Mouse (Mus musculus) liver, embryonic 15.5 days (tissue): ENCODE measurements around the gene Gpr84. TPM values are rescaled to one million over a fixed set of nuclear protein-coding genes. Genes with fewer than 3 reads are reported as not detected.

Experiments used
- ATAC-seq: fragments of 200-750 bp; cut with Nextera tagmentation; 2 replicates; pipeline ENCODE4 v1.8.0; 2017; ENCODE audit warnings: moderate number of reproducible peaks, mild to moderate bottlenecking, moderate library complexity; ENCODE audit not compliant: insufficient read depth
- H3K27ac ChIP-seq: fragments of 300-500 bp; sonication (generic); replicated peaks from 2 replicates; pipeline ENCODE4 v1.5.1; 2015; ENCODE audit warnings: mild to moderate bottlenecking, inconsistent platforms
- H3K27me3 ChIP-seq: fragments of 300-500 bp; sonication (generic); 2 replicates; pipeline ENCODE4 v1.6.1; 2015; ENCODE audit warnings: mild to moderate bottlenecking, inconsistent platforms
- H3K36me3 ChIP-seq: fragments of 300-500 bp; sonication (generic); replicated peaks from 2 replicates; pipeline ENCODE4 v1.6.1; 2015; ENCODE audit warnings: moderate library complexity, mild to moderate bottlenecking, inconsistent platforms
- H3K4me1 ChIP-seq: fragments of 300-500 bp; sonication (generic); replicated peaks from 2 replicates; pipeline ENCODE4 v1.6.1; 2015; ENCODE audit warnings: inconsistent platforms
- H3K4me2 ChIP-seq: fragments of 300-500 bp; sonication (generic); 2 replicates; pipeline ENCODE4 v1.6.1; 2015; ENCODE audit warnings: moderate library complexity, mild to moderate bottlenecking, inconsistent platforms
- H3K4me3 ChIP-seq: fragments of 300-500 bp; sonication (generic); replicated peaks from 2 replicates; pipeline ENCODE4 v1.5.1; 2015; ENCODE audit warnings: mild to moderate bottlenecking, inconsistent platforms
- H3K9ac ChIP-seq: fragments of 300-500 bp; sonication (generic); 2 replicates; pipeline ENCODE4 v1.6.1; 2015; ENCODE audit warnings: moderate library complexity, mild to moderate bottlenecking, inconsistent platforms
- H3K9me3 ChIP-seq: fragments of 300-500 bp; sonication (generic); replicated peaks from 2 replicates; pipeline ENCODE4 v1.6.1; 2016; ENCODE audit warnings: inconsistent platforms
- WGBS: fragments of 180-500 bp; shearing (Covaris S2); methylation state at CpG from one replicate; pipeline ENCODE4 v1.1.7; 2015; ENCODE audit warnings: mixed read lengths; ENCODE audit not compliant: insufficient replicate concordance; 5-methylcytosine and 5-hydroxymethylcytosine counted together
- polyA plus RNA-seq: library from polyadenylated mRNA; unstranded; fragments of >200 nt; fragmentation: Nextera tagmentation; extraction: Ambion mirVana; gene quantifications from 2 replicates; pipeline ENCODE4 v1.2.1, GENCODE M21; 2015

The Gpr84 gene
- polyA plus RNA-seq, 1 experiment from 2014 or later: 1.0 TPM

DNA sequence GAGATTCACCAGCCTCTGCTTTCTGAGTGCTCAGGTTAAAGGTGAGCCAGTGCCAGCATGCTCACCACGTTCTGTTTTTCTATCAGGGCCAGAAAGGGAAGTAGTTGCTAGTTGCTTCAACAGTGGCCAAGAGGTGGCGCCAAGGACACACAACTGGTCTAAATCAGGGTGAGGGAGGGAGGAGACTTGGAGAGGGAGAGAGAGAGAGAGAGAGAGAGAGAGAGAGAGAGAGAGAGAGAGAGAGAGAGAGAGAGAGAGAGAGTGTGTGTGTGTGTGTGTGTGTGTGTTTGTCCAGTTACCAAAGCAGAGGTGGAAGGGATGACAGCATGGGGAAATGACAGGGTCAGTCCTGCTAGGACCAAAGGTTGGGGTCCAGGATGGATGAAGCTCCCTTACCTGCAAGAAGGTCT is 36.9 kb upstream of the Gpr84 start:
- Histone ChIP-seq H3K9ac (no peak overlapping the region), H3K27me3 (no peaks in the 10 kb centered on the region), H3K4me2 (no peak overlapping the region), H3K36me3 (peaks cover 73% of the 10 kb centered on the region), H3K9me3 (no peaks in the 10 kb centered on the region), H3K27ac (no peak overlapping the region), H3K4me3 (no peak overlapping the region), H3K4me1 (0 out of 2 replicates have a peak, but pooled peaks cover 7% of the 10 kb centered on the region)
- peak; percentile 26; the same call in 1 of the 2 replicates for ATAC-seq
- WGBS: 1% methylated on average over 2 of the region's 2 CpGs

DNA sequence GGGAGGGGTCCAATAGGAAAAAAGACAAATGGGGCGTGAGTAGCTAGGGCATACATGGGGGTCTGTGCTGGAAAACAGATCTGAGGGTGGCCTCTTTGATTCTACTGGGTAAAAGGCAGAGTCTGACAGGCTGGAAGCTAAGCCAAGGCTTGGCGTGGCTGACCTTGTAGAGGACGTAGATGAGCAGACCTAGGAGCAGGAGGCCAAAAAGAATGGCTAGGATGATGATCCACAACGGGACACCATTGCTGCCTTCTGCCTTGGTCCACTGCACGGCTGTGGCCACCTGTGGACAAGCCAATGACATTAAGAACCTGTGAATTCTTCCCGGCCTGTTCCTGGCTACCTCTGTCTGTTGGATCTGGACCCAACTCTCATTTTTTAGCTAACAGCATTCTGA is 35.4 kb upstream of the Gpr84 start:
- peaks cover 60% of the 10 kb centered on the region for H3K36me3 ChIP-seq
- H3K4me1 ChIP-seq: peaks cover 8% of the 10 kb centered on the region; the same call in 1 of the 2 replicates
- no peak for ATAC-seq
- H3K9ac ChIP-seq: no peak overlapping the region
- H3K4me3 ChIP-seq: no peak overlapping the region
- no peak overlapping the region for H3K4me2 ChIP-seq
- 64% methylated on average over 6 of the region's 6 CpGs for WGBS
- no peak overlapping the region for H3K27ac ChIP-seq
- peaks cover 14% of the 10 kb centered on the region for H3K27me3 ChIP-seq
- no peaks in the 10 kb centered on the region for H3K9me3 ChIP-seq

DNA sequence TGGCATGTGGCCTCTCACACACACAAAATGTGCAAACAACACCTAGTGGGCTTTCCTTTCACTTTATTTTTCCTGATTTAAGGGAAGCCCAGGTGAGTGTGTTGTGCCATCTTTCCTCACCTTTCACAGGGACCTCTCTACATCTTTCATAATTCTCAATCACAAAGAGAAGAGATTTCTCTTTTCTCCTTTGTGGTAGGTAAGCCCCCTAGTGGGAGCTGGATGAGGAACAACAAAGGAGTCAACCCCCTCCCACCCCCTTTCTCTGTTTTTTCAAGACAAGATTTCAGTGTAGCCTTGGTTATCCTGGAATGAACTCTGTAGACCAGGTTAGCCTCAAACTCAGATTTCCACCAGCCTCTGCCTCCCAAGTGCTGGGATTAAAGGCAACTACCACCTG is 33.1 kb upstream of the Gpr84 start:
- H3K4me2 ChIP-seq: no peak overlapping the region
- H3K9me3 ChIP-seq: no peaks in the 10 kb centered on the region
- H3K9ac ChIP-seq: no peak overlapping the region
- no peak for ATAC-seq
- H3K36me3 ChIP-seq: peaks cover 37% of the 10 kb centered on the region
- H3K27ac ChIP-seq: no peak overlapping the region
- H3K27me3 ChIP-seq: peaks cover 36% of the 10 kb centered on the region
- H3K4me1 ChIP-seq: peaks cover 28% of the 10 kb centered on the region
- no peak overlapping the region for H3K4me3 ChIP-seq

DNA sequence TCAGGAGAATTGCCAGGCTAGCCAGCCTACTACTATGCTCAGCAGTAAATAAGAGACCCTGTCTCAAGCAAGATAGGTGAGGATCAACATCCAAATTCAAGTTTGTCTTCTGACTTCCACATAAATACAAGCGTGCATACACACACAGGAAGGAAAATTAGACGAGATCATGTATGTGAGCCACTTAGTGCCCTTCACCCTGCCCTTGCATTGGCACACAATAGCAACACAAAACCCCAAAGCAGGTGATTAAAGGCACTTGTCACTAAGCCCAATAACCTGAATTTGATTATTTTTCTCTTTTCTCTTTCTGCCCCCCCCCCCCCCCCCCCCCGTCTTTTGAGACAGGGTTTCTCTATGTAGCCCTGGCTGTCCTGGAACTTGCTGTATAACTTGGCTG is 32.6 kb upstream of the Gpr84 start:
- no peak for ATAC-seq
- WGBS: 39% methylated on average over 3 of the region's 3 CpGs
- H3K27ac ChIP-seq: no peak overlapping the region

DNA sequence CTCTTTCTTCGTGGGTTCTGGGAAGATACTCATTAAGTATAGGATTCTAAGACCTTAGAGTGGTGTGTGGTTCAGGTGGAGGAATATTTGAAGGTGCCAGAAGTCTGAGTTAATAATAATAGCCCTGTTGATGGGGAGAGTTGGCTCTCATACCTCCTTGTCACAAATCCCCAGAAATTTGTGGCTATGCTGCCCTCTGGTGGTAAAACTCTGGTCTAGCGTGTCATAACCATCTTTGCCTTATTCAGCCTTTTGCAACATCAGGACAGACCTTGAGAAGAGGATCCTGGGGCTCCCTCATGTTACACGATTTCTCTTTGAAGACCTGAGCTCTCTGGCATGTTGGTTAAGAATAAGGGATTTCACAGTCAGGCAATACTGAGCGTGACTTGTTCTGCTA is 32.0 kb upstream of the Gpr84 start:
- Histone ChIP-seq H3K36me3 (peaks cover 28% of the 10 kb centered on the region), H3K9me3 (no peaks in the 10 kb centered on the region), H3K4me2 (no peak overlapping the region), H3K4me1 (peaks cover 34% of the 10 kb centered on the region), H3K27ac (no peak overlapping the region), H3K27me3 (peaks cover 46% of the 10 kb centered on the region), H3K9ac (no peak overlapping the region), H3K4me3 (no peak overlapping the region)
- 15% methylated on average over 4 of the region's 4 CpGs for WGBS
- ATAC-seq: no peak

More for the DNA sequence above, 32.6 kb upstream of the Gpr84 start:
- H3K4me2 ChIP-seq: no peak overlapping the region
- H3K9ac ChIP-seq: no peak overlapping the region
- no peak overlapping the region for H3K4me3 ChIP-seq
- no peaks in the 10 kb centered on the region for H3K9me3 ChIP-seq
- peaks cover 41% of the 10 kb centered on the region for H3K27me3 ChIP-seq
- peaks cover 31% of the 10 kb centered on the region for H3K4me1 ChIP-seq
- H3K36me3 ChIP-seq: peaks cover 34% of the 10 kb centered on the region

DNA sequence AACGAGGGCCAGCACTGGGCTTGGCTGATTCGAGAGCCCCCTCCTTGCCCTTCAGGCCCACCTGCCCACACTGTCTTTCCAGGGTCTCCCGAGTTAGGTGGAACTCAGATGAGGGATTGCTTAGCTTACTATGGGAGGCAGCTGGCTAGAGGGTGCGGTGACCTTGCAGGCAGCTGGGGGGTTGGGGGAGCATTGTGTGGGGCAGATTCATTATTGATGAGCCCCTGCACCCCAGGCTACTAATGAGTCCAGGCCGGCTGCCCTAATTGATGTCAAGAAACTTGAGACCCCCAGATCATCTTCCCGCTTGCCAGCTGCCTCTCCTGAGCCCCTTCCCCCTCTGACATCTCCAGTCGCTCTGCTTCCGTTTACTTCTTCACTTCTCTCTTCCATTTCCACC is 31.1 kb upstream of the Gpr84 start:
- peaks cover 46% of the 10 kb centered on the region for H3K27me3 ChIP-seq
- H3K9me3 ChIP-seq: no peaks in the 10 kb centered on the region
- H3K27ac ChIP-seq: no peak overlapping the region
- H3K4me2 ChIP-seq: no peak overlapping the region
- H3K36me3 ChIP-seq: peaks cover 27% of the 10 kb centered on the region
- ATAC-seq: no peak
- H3K9ac ChIP-seq: no peak overlapping the region
- WGBS: 50% methylated on average over 8 of the region's 8 CpGs
- peaks cover 38% of the 10 kb centered on the region for H3K4me1 ChIP-seq
- H3K4me3 ChIP-seq: no peak overlapping the region

DNA sequence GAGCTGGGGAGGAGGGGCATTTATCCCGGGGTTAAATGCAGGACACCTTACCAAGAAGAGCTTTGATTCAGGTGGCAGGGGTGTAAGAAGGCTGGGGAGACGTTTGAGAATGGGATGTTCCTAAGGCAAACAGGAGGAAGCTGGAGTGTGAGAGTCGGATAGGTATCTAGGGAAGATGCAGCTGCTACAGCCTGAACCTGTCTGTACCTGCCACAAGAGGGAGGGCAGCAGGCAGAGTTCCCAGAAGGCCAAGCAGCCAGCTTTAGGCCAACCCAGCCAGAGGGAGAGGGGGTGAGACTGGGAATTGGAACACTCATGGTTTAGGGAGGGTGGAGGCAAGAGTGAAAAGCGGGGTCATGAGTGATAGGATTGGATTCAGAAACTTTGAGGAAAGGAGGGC is 30.4 kb upstream of the Gpr84 start:
- H3K36me3 ChIP-seq: peaks cover 19% of the 10 kb centered on the region
- peaks cover 38% of the 10 kb centered on the region for H3K4me1 ChIP-seq
- WGBS: 17% methylated on average over 4 of the region's 4 CpGs
- H3K9ac ChIP-seq: no peak overlapping the region
- no peaks in the 10 kb centered on the region for H3K9me3 ChIP-seq
- no peak for ATAC-seq
- no peak overlapping the region for H3K27ac ChIP-seq
- H3K4me3 ChIP-seq: no peak overlapping the region
- H3K4me2 ChIP-seq: 0 out of 2 replicates have a peak overlapping the region, but pooled peaks have one; percentile 84
- H3K27me3 ChIP-seq: peaks cover 46% of the 10 kb centered on the region

DNA sequence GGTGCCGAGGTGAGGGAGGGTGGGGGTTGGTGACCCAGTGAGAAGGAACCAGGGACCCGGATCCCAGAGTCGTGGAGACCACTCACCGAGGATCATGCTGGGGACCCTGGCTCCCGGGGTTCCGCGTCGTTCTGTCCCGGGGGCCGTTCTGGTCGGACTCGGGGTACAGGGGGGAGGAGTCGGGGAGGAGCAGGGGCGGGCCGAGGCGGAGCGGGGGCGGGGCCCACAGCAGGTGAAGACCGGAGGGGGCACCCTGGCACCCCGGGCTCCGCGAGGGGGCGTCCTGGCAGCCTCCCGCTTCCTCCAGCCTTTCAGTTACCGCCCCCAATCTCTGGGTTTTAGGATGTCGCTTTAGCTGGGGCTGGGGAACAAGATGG is 29.5 kb upstream of the Gpr84 start, which contains the start of gene Zfp385a:
Gene Zfp385a (minus strand): TSS at position 133 of the 377 bp plus-strand sequence.
- Histone ChIP-seq H3K27ac (no peak within 1 kb of the TSS), H3K9ac (peak within 1 kb of the TSS; percentile 45; the same call in 1 of the 2 replicates), H3K4me2 (peak within 1 kb of the TSS; percentile 84), H3K9me3 (no peaks in the 10 kb centered on the region), H3K27me3 (peaks cover 46% of the 10 kb centered on the region), H3K4me3 (peak within 1 kb of the TSS; percentile 64), H3K4me1 (peaks cover 43% of the 10 kb centered on the region), H3K36me3 (peaks cover 12% of the 10 kb centered on the region; the same call in 1 of the 2 replicates)
- 0% methylated on average over 25 of the region's 26 CpGs for WGBS
- peak; percentile 57 for ATAC-seq

DNA sequence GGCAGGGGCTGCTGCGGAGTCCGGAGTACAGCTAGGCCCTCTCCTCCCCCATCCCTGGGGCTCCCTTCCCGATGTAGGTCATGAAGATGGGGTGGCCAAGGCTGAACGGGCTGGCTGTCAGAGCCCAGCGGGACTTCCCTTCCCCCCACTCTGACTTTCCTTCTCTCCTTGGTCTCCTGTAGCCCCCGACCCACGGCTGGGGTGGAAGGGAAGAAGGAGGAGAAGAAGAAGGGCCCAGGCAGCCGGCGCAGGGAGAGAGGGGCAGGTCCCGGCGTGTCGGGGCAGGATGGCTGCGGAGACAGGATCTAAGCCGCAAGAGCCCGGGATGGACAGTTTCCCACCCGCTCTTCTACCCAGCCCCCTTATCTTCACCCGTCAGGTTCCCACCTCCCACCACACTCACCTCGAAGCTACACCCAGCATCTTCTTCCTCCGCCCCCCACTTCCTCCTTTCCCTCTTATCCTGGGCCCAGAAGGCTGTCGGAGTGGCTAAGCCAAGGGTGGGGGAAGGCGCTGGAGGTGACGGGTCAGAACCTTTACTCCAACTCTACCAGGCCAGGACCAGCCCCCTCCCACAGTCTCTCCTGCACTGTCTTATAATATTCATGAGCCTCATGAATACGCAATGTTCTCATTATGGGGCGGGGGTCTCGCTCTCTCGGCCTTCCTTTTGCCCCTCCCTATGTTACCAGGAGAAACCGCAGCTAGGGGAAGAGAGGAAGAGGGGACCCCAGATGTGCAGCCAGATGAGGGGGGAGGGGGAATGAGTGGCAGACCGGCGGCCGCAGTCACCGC is 29.0 kb upstream of the Gpr84 start:
- peak; percentile 45 for ATAC-seq
- H3K27me3 ChIP-seq: peaks cover 46% of the 10 kb centered on the region
- H3K9ac ChIP-seq: peak overlapping the region; percentile 45; the same call in 1 of the 2 replicates
- peaks cover 6% of the 10 kb centered on the region; the same call in 1 of the 2 replicates for H3K36me3 ChIP-seq
- peak overlapping the region; percentile 84 for H3K4me2 ChIP-seq
- H3K9me3 ChIP-seq: no peaks in the 10 kb centered on the region
- peaks cover 46% of the 10 kb centered on the region for H3K4me1 ChIP-seq
- H3K27ac ChIP-seq: no peak overlapping the region
- H3K4me3 ChIP-seq: peak overlapping the region; percentile 64
- 0% methylated on average over 29 of the region's 31 CpGs for WGBS

DNA sequence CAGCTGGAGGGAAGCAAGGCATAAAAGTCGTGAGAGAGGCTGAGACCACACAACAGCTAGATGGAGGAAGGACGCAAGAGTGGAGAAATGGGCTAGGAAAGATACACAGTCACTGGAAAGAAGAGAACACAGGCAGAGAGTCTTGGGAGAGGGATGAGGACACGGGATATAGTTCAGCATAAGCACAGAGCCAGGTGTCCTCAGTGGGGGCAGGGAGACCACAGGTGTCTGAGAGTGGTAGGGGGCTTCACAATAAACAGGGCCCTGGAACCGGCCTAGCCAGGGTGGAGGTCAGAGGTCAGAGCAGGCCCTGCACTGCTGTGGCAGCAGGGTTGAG is 28.4 kb upstream of the Gpr84 start:
- Histone ChIP-seq H3K4me1 (peaks cover 52% of the 10 kb centered on the region), H3K4me2 (peak overlapping the region; percentile 84), H3K9me3 (no peaks in the 10 kb centered on the region), H3K4me3 (peak overlapping the region; percentile 64; the same call in 1 of the 2 replicates), H3K9ac (no peak overlapping the region), H3K36me3 (peaks cover under 1% of the 10 kb centered on the region; the same call in 1 of the 2 replicates), H3K27me3 (peaks cover 46% of the 10 kb centered on the region), H3K27ac (no peak overlapping the region)
- no peak for ATAC-seq
- 13% methylated on average over 4 of the region's 4 CpGs for WGBS

DNA sequence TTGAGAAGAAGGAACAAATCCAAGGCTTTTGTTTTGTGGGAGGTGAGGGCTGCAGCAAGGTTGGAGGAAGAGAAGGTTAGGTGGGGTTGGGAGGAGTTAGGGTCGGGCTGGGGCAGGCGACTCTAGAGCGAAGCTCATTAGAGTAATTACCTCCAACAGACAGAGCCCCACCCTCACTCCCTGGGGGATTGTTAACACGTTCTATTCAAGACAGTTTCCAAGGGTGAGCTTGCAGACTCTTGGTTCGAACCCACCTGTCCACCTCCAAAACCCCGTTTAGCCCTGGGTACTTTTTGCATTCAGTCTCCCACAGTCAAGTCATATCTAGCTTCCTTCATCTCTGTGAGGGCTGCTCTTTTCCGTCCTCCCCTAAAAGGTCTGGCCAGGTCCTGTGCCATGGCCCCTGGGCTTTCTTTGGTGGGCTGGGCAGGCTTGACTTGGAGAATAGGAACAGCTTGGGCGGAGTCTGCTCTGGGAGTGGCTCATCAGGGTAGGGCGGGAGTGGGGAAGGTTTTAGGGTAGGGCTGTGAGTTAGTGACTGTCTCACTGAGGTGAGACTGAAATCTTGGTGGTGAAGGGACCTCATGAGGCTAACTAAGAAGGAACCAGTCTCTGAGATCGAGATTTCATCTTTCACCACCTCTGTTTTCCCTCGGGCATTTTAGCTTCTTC is 26.7 kb upstream of the Gpr84 start:
- Histone ChIP-seq H3K4me2 (no peak overlapping the region), H3K27me3 (peaks cover 45% of the 10 kb centered on the region), H3K4me3 (no peak overlapping the region), H3K9ac (no peak overlapping the region), H3K27ac (no peak overlapping the region), H3K9me3 (no peaks in the 10 kb centered on the region), H3K36me3 (no peaks in the 10 kb centered on the region), H3K4me1 (peaks cover 50% of the 10 kb centered on the region)
- WGBS: 24% methylated on average over 11 of the region's 11 CpGs
- ATAC-seq: no peak
